Mouse (Mus musculus) limb, embryonic 12.5 days (tissue): ENCODE results near the gene Sept9. TPM values are rescaled to one million over a fixed set of nuclear protein-coding genes. Genes with fewer than 3 reads are reported as not detected.
A peak's percentile ranks its signal among the peaks of the same experiment; 100 is the strongest.

Experiments
- ATAC-seq: fragments of 200-750 bp; cut with Nextera tagmentation; 2 replicates; pipeline ENCODE4 v1.8.0; 2017; ENCODE audit warnings: low read depth, moderate TSS enrichment; ENCODE audit not compliant: insufficient number of reproducible peaks, insufficient read depth, low FRiP score, low TSS enrichment
- H3K27ac ChIP-seq: fragments of 300-500 bp; sonication (generic); 2 replicates; pipeline ENCODE4 v1.5.1; 2016; ENCODE audit warnings: mild to moderate bottlenecking, moderate library complexity
- H3K27me3 ChIP-seq: fragments of 300-500 bp; sonication (generic); 2 replicates; pipeline ENCODE4 v1.6.1; 2016; ENCODE audit warnings: mild to moderate bottlenecking, moderate library complexity
- H3K36me3 ChIP-seq: fragments of 300-500 bp; sonication (generic); 2 replicates; pipeline ENCODE4 v1.6.1; 2016; ENCODE audit warnings: mild to moderate bottlenecking, moderate library complexity
- H3K4me1 ChIP-seq: fragments of 300-500 bp; sonication (generic); replicated peaks from 2 replicates; pipeline ENCODE4 v1.6.1; 2016
- H3K4me2 ChIP-seq: fragments of 300-500 bp; sonication (generic); 2 replicates; pipeline ENCODE4 v1.6.1; 2016; ENCODE audit warnings: mild to moderate bottlenecking, moderate library complexity
- H3K4me3 ChIP-seq: fragments of 300-500 bp; sonication (generic); replicated peaks from 2 replicates; pipeline ENCODE4 v1.5.1; 2016; ENCODE audit warnings: mild to moderate bottlenecking
- H3K9ac ChIP-seq: fragments of 300-500 bp; sonication (generic); replicated peaks from 2 replicates; pipeline ENCODE4 v1.6.1; 2016; ENCODE audit warnings: mild to moderate bottlenecking, moderate library complexity
- H3K9me3 ChIP-seq: fragments of 300-500 bp; sonication (generic); 2 replicates; pipeline ENCODE4 v1.6.1; 2016; ENCODE audit warnings: mild to moderate bottlenecking, moderate library complexity
- WGBS: fragments of 180-500 bp; shearing (Covaris S2); methylation state at CpG from one replicate; pipeline ENCODE4 v1.1.7; 2016; 5-methylcytosine and 5-hydroxymethylcytosine counted together
- polyA plus RNA-seq: library from polyadenylated mRNA; unstranded; fragments of >200 nt; fragmentation: Nextera tagmentation; extraction: Ambion mirVana; gene quantifications from 2 replicates; pipeline ENCODE4 v1.2.1, GENCODE M21; 2016

The Sept9 gene
- polyA plus RNA-seq, 1 experiment from 2014 or later, result 234 TPM

DNA sequence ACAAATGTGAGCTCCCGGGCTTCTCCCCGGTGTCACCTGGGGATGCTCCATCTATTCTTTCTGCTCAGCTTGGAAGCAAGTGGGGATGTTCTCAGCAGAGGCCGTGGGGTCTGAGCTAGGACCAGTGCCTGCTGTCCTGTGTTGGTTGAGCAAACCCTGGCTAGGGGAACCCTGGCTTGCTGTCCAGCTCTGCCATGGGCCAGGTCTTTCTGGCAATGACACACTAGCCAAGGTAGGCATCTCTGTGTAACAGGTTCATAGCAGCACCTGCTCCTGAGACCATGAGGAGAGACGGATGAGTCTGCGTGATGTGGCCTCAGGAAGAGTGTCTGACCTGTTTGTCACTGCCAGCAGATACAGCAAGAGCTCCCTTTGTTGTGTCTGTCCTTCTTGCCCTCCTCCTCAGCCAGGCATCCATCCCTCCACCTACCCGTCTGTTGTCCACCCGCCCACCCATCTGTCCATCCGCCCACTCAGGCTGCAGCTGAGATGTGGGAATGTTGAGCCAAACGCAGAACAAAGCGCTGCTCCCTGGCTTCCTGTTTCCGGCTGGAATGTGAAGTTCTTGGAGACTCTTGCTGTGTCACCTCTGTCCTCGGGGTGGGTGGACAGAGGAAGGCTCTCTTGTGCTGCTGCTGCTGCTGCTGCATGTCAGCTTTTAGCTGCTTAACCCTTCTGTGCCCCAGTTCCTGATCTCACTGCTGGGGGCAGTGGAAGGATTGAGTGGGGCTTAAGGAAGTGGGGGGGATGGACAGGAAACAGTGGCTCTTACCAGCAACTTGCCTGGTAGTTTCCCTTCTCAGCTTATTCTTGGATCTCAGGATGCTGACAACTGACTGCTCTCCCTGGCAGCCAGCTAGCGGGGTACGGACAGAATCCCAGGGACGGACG is 117.2 kb downstream of the Sept9 start:
- peak overlapping the region; percentile 89 for H3K27ac ChIP-seq
- no peaks in the 10 kb centered on the region for H3K9me3 ChIP-seq
- peak overlapping the region; percentile 48; the same call in 1 of the 2 replicates for H3K9ac ChIP-seq
- peak overlapping the region; percentile 8; the same call in 1 of the 2 replicates for H3K4me3 ChIP-seq
- no peak for ATAC-seq
- WGBS, result 34% methylated on average over 16 of the region's 16 CpGs
- H3K4me1 ChIP-seq, result peaks cover 83% of the 10 kb centered on the region
- no peaks in the 10 kb centered on the region for H3K27me3 ChIP-seq
- H3K4me2 ChIP-seq, result peak overlapping the region; percentile 45
- peaks cover 5% of the 10 kb centered on the region; the same call in 1 of the 2 replicates for H3K36me3 ChIP-seq

- peaks cover 5% of the 10 kb centered on the region; the same call in 1 of the 2 replicates for H3K36me3 ChIP-seq
- H3K9me3 ChIP-seq, result no peaks in the 10 kb centered on the region
- peak overlapping the region; percentile 45 for H3K4me2 ChIP-seq
- peaks cover 82% of the 10 kb centered on the region for H3K4me1 ChIP-seq
- peak overlapping the region; percentile 8; the same call in 1 of the 2 replicates for H3K4me3 ChIP-seq
- WGBS, result 6% methylated on average over 20 of the region's 20 CpGs
- peak overlapping the region; percentile 89 for H3K27ac ChIP-seq
- H3K9ac ChIP-seq, result peak overlapping the region; percentile 48; the same call in 1 of the 2 replicates
- no peaks in the 10 kb centered on the region for H3K27me3 ChIP-seq
- no peak for ATAC-seq
Measured at GRCm38 (mm10) chr11:117317429-117318101, 118.1 kb downstream of the Sept9 start.

GRCm38 (mm10) chr11:117318202-117318601 is 118.7 kb downstream of the Sept9 start:
- Histone ChIP-seq H3K27me3 (no peaks in the 10 kb centered on the region), H3K9ac (peak overlapping the region; percentile 48; the same call in 1 of the 2 replicates), H3K27ac (peak overlapping the region; percentile 89), H3K9me3 (no peaks in the 10 kb centered on the region), H3K4me3 (no peak overlapping the region), H3K4me1 (peaks cover 82% of the 10 kb centered on the region), H3K36me3 (peaks cover 5% of the 10 kb centered on the region; the same call in 1 of the 2 replicates), H3K4me2 (peak overlapping the region; percentile 45)
- WGBS, result 7% methylated on average over 3 of the region's 3 CpGs
- ATAC-seq, result no peak

- no peaks in the 10 kb centered on the region for H3K27me3 ChIP-seq
- no peak for ATAC-seq
- peak overlapping the region; percentile 45 for H3K4me2 ChIP-seq
- peaks cover 5% of the 10 kb centered on the region; the same call in 1 of the 2 replicates for H3K36me3 ChIP-seq
- no peak overlapping the region for H3K9ac ChIP-seq
- peaks cover 85% of the 10 kb centered on the region for H3K4me1 ChIP-seq
- WGBS, result 39% methylated on average over 12 of the region's 12 CpGs
- H3K4me3 ChIP-seq, result no peak overlapping the region
- H3K27ac ChIP-seq, result peak overlapping the region; percentile 89
- no peaks in the 10 kb centered on the region for H3K9me3 ChIP-seq
Measured at GRCm38 (mm10) chr11:117318731-117319542, 119.5 kb downstream of the Sept9 start.

DNA sequence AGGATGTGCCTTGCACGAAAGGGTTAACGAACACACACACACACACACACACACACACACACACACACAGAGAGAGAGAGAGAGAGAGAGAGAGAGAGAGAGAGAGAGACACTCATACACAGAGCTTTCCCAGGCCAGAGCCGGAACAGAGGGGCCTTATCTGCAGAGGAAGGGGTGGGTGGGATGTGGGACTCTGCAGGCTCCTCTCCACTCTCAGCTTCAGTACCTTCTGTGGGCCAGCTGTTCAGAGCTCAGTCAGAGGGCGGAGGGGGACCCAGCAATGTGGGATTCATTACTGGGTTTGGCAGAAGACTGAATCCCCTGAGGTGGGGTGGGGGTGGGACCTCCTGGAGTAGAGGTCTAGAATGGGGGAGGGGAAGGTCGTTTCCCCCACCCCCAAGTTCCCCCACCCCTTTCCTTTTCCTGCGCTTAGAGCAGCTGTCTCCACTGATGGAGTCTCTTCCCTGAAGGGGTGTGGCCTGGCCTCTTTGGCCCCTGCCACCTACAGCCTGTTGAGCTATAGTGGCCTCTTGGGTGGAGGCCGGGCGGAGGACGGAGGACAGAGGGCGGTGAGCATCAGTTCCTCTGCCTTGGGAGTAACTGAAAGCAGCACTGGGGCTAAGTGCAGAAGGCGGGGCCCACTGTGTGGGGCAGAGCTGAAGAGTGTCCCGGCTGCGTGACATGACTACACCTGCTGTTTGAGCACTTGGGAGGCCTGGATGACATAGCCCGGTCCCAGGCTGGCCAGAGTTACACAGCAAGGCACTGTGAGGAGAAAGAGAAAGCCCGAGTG is 120.3 kb downstream of the Sept9 start:
- H3K4me2 ChIP-seq, result peak overlapping the region; percentile 45
- 0 out of 2 replicates have a peak, but pooled peaks have one; percentile 11 for ATAC-seq
- no peak overlapping the region for H3K4me3 ChIP-seq
- no peaks in the 10 kb centered on the region for H3K9me3 ChIP-seq
- no peaks in the 10 kb centered on the region for H3K27me3 ChIP-seq
- H3K9ac ChIP-seq, result 0 out of 2 replicates have a peak overlapping the region, but pooled peaks have one; percentile 35
- 22% methylated on average over 15 of the region's 15 CpGs for WGBS
- peak overlapping the region; percentile 89 for H3K27ac ChIP-seq
- peaks cover 5% of the 10 kb centered on the region; the same call in 1 of the 2 replicates for H3K36me3 ChIP-seq
- peaks cover 92% of the 10 kb centered on the region for H3K4me1 ChIP-seq

DNA sequence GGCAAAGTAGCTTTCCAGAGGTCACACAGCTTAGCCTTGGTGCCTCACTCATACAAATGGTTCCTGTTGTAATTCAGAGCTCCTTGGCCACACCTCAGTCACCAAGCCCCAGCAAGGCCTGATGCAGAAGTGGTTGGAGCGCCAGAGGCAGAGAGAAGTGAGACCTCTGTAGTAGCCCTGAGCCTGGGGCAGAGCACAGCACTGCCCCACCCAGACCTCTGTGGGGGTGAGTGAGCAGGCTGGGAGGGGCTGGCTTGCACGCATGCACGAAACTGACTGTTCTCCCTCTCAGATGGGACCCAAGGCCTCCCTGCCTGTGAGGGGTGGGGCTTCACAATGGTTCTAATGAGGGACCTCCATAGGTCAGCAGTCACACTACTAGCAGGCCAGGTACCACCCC is 121.0 kb downstream of the Sept9 start:
- H3K4me3 ChIP-seq, result no peak overlapping the region
- 0 out of 2 replicates have a peak, but pooled peaks cover under 1% of the 10 kb centered on the region for H3K36me3 ChIP-seq
- H3K27me3 ChIP-seq, result no peaks in the 10 kb centered on the region
- no peak overlapping the region for H3K9ac ChIP-seq
- no peaks in the 10 kb centered on the region for H3K9me3 ChIP-seq
- H3K27ac ChIP-seq, result peak overlapping the region; percentile 89
- no peak for ATAC-seq
- peaks cover 92% of the 10 kb centered on the region for H3K4me1 ChIP-seq
- H3K4me2 ChIP-seq, result peak overlapping the region; percentile 45; the same call in 1 of the 2 replicates
- 49% methylated on average over 3 of the region's 3 CpGs for WGBS

- Histone ChIP-seq H3K4me1 (peaks cover 98% of the 10 kb centered on the region), H3K4me2 (no peak overlapping the region), H3K27me3 (no peaks in the 10 kb centered on the region), H3K27ac (no peak overlapping the region), H3K9me3 (no peaks in the 10 kb centered on the region), H3K36me3 (no peaks in the 10 kb centered on the region), H3K4me3 (no peak overlapping the region), H3K9ac (no peak overlapping the region)
- 51% methylated on average over 9 of the region's 9 CpGs for WGBS
- ATAC-seq, result no peak
Measured at GRCm38 (mm10) chr11:117321311-117321971, 122.0 kb downstream of the Sept9 start.

DNA sequence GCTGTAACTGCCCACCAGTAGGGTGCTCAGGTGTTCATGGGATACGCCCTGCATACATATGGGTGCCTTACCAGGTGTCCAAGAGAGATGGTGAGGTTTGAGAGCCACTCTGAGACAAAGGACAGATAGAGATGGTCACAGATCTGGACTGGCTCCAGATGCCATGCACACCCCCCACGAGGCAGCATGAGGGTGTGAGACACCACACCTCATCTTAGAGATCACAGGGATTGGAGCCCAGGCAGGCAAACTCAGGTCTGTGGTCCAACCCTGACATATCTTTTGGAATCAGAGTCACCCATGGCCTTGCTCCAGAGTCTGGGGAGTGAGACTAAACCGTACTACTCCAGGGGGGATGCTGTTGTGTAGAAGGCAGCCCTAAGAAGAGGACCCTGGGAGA is 122.8 kb downstream of the Sept9 start:
- Histone ChIP-seq H3K4me1 (peaks cover 98% of the 10 kb centered on the region), H3K27me3 (no peaks in the 10 kb centered on the region), H3K9ac (no peak overlapping the region), H3K36me3 (no peaks in the 10 kb centered on the region), H3K9me3 (no peaks in the 10 kb centered on the region), H3K4me3 (no peak overlapping the region), H3K4me2 (no peak overlapping the region), H3K27ac (no peak overlapping the region)
- ATAC-seq, result no peak
- 84% methylated on average over 3 of the region's 3 CpGs for WGBS

GRCm38 (mm10) chr11:117322730-117323579 is 123.5 kb downstream of the Sept9 start:
- no peaks in the 10 kb centered on the region for H3K36me3 ChIP-seq
- H3K9me3 ChIP-seq, result no peaks in the 10 kb centered on the region
- H3K4me3 ChIP-seq, result no peak overlapping the region
- H3K9ac ChIP-seq, result no peak overlapping the region
- H3K27me3 ChIP-seq, result no peaks in the 10 kb centered on the region
- no peak for ATAC-seq
- no peak overlapping the region for H3K4me2 ChIP-seq
- H3K4me1 ChIP-seq, result peaks cover 93% of the 10 kb centered on the region
- no peak overlapping the region for H3K27ac ChIP-seq
- WGBS, result 81% methylated on average over 15 of the region's 15 CpGs
